Mouse (Mus musculus): ENCODE measurements around the gene Tex2.
"Not testable (repeated sequence)": the region's sequence is repeated elsewhere in the genome, so short reads cannot be mapped to it uniquely, and the experiment has no call there.

The Tex2 gene

GRCm38 (mm10) chr11:106579146-106579545 lies 34.1 kb downstream of the Tex2 start:
- DNase-seq (ENCODE audit: low spot score in 2 of 2) = no peak

- not testable (repeated sequence) for DNase-seq (ENCODE audit: low spot score in 2 of 2)
These were observed 35.4 kb downstream of the Tex2 start for GRCm38 (mm10) chr11:106577624-106578355.

- no peak for DNase-seq (ENCODE audit: low spot score in 2 of 2)
These were observed 38.8 kb downstream of the Tex2 start for GRCm38 (mm10) chr11:106574456-106574855.

- no peak for DNase-seq (ENCODE audit: low spot score in 2 of 2)
These were observed 39.6 kb downstream of the Tex2 start for GRCm38 (mm10) chr11:106573476-106574240.

GRCm38 (mm10) chr11:106572958-106573357 lies 40.3 kb downstream of the Tex2 start:
- no peak for DNase-seq (ENCODE audit: low spot score in 2 of 2)

GRCm38 (mm10) chr11:106572020-106572782 lies 41.0 kb downstream of the Tex2 start:
- DNase-seq (ENCODE audit: low spot score in 2 of 2) = no peak

GRCm38 (mm10) chr11:106571026-106571983 lies 41.9 kb downstream of the Tex2 start:
- no peak for DNase-seq (ENCODE audit: low spot score in 2 of 2)

GRCm38 (mm10) chr11:106568329-106568960 lies 44.8 kb downstream of the Tex2 start:
- no peak for DNase-seq (ENCODE audit: low spot score in 2 of 2)

GRCm38 (mm10) chr11:106566040-106566785 lies 47.0 kb downstream of the Tex2 start:
- no peak for DNase-seq (ENCODE audit: low spot score in 2 of 2)

- DNase-seq (ENCODE audit: low spot score in 2 of 2) = peak; percentile 57 to 66
These were observed 49.0 kb downstream of the Tex2 start for GRCm38 (mm10) chr11:106564261-106564660.

- DNase-seq (ENCODE audit: low spot score in 2 of 2) = peak in 1 of 2 experiments; percentile 55
These were observed 50.5 kb downstream of the Tex2 start for GRCm38 (mm10) chr11:106562707-106563106.

- no peak for DNase-seq (ENCODE audit: low spot score in 2 of 2)
These were observed 53.5 kb downstream of the Tex2 start for GRCm38 (mm10) chr11:106559773-106560172.

GRCm38 (mm10) chr11:106558008-106558407 lies 55.2 kb downstream of the Tex2 start:
- DNase-seq (ENCODE audit: low spot score in 2 of 2) = no peak

- DNase-seq (ENCODE audit: low spot score in 2 of 2) = no peak
These were observed 55.8 kb downstream of the Tex2 start for GRCm38 (mm10) chr11:106557398-106557797.

- no peak for DNase-seq (ENCODE audit: low spot score in 2 of 2)
These were observed 56.5 kb downstream of the Tex2 start for GRCm38 (mm10) chr11:106556689-106557088.

GRCm38 (mm10) chr11:106555805-106556615 lies 57.2 kb downstream of the Tex2 start:
- DNase-seq (ENCODE audit: low spot score in 2 of 2) = no peak

- no peak for DNase-seq (ENCODE audit: low spot score in 2 of 2)
These were observed 62.8 kb downstream of the Tex2 start for GRCm38 (mm10) chr11:106550398-106550797.

- DNase-seq (ENCODE audit: low spot score in 2 of 2) = no peak
These were observed 67.1 kb downstream of the Tex2 start for GRCm38 (mm10) chr11:106546081-106546480.

- no peak for DNase-seq (ENCODE audit: low spot score in 2 of 2)
These were observed 68.3 kb downstream of the Tex2 start for GRCm38 (mm10) chr11:106544916-106545315.
